Mouse (Mus musculus) thymus, adult 2 months (tissue): ENCODE measurements around the gene Gm5565. TPM values are rescaled to one million over a fixed set of nuclear protein-coding genes. Genes with fewer than 3 reads are reported as not detected.
"Not testable (repeated sequence)": the region's sequence is repeated elsewhere in the genome, so short reads cannot be mapped to it uniquely, and the experiment has no call there.

Source experiments
- DNase-seq: peaks from one replicate; pipeline ENCODE4 v3.0.0; 2021
- H3K27ac ChIP-seq: fragments of 200-500 bp; 2 replicates; pipeline ENCODE4 v1.5.1; 2012; ENCODE audit warnings: low read length, control low read depth; ENCODE audit not compliant: control insufficient read depth, insufficient read depth
- H3K27me3 ChIP-seq: fragments of 200-500 bp; 2 replicates; pipeline ENCODE4 v1.6.1; 2012; ENCODE audit warnings: mild to moderate bottlenecking, low read length, moderate library complexity, mixed read lengths; ENCODE audit not compliant: control insufficient read depth, insufficient read depth
- H3K36me3 ChIP-seq: fragments of 200-500 bp; 2 replicates; pipeline ENCODE4 v1.6.1; 2012; ENCODE audit warnings: mild to moderate bottlenecking, low read length, moderate library complexity; ENCODE audit not compliant: control insufficient read depth, insufficient read depth
- H3K4me1 ChIP-seq: fragments of 200-500 bp; replicated peaks from 2 replicates; pipeline ENCODE4 v1.6.1; 2012; ENCODE audit warnings: low read length; ENCODE audit not compliant: control insufficient read depth, insufficient read depth
- H3K4me3 ChIP-seq: fragments of 200-500 bp; 2 replicates; pipeline ENCODE4 v1.5.1; 2012; ENCODE audit warnings: mild to moderate bottlenecking, low read length, control low read depth, moderate library complexity; ENCODE audit not compliant: control insufficient read depth, insufficient read depth
- CTCF ChIP-seq: fragments of 200-500 bp; IDR thresholded peaks from 2 replicates; pipeline ENCODE4 v1.5.1; 2012; ENCODE audit warnings: mild to moderate bottlenecking, control low read depth, low read length, moderate library complexity, borderline replicate concordance; ENCODE audit not compliant: control insufficient read depth, poor library complexity, insufficient read depth; ENCODE audit errors: extremely low read depth
- POLR2A ChIP-seq: fragments of 200-500 bp; IDR thresholded peaks from 2 replicates; pipeline ENCODE4 v1.6.1; 2012; ENCODE audit warnings: mild to moderate bottlenecking, low read length, control low read depth, moderate library complexity; ENCODE audit not compliant: control insufficient read depth, poor library complexity, insufficient read depth; ENCODE audit errors: extremely low read depth
- WGBS: fragments of 180-500 bp; shearing (Covaris S2); methylation state at CpG from one replicate; pipeline ENCODE4 v1.1.7; 2018; 5-methylcytosine and 5-hydroxymethylcytosine counted together
- polyA plus RNA-seq: library from polyadenylated mRNA; depleted of rRNA; stranded (reverse); fragments of >200 nt; gene quantifications from 2 replicates; pipeline ENCODE4 v1.2.3, GENCODE M21; 2012; rRNA removed

The Gm5565 gene
- polyA plus RNA-seq: not detected in 2 replicates

GRCm38 (mm10) chr5:146160439-146160838 is at the start of gene Gm5565:
Gene Gm5565, minus strand, starts transcription at chr5:146160539.
- not testable (repeated sequence) for H3K4me3 ChIP-seq, H3K4me1 ChIP-seq, H3K27ac ChIP-seq, H3K27me3 ChIP-seq, H3K36me3 ChIP-seq, DNase-seq
- WGBS: 94% methylated on average over 3 of the region's 3 CpGs

- H3K27ac ChIP-seq: no peak overlapping the region
- no peak overlapping the region for H3K4me3 ChIP-seq
- TF ChIP-seq CTCF: no peak
- no peak for TF ChIP-seq POLR2A
- no peaks in the 10 kb centered on the region for H3K27me3 ChIP-seq
- no peaks in the 10 kb centered on the region for H3K4me1 ChIP-seq
- 93% methylated on average over 5 of the region's 5 CpGs for WGBS
- no peak for DNase-seq
- peaks cover 63% of the 10 kb centered on the region for H3K36me3 ChIP-seq
Observed at GRCm38 (mm10) chr5:146205537-146205936, 45.2 kb upstream of the Gm5565 start.

GRCm38 (mm10) chr5:146203921-146204320 is 43.6 kb upstream of the Gm5565 start:
- no peak for TF ChIP-seq POLR2A
- TF ChIP-seq CTCF: no peak
- H3K27me3 ChIP-seq: no peaks in the 10 kb centered on the region
- peaks cover 47% of the 10 kb centered on the region for H3K36me3 ChIP-seq
- no peak overlapping the region for H3K4me3 ChIP-seq
- H3K27ac ChIP-seq: no peak overlapping the region
- H3K4me1 ChIP-seq: no peaks in the 10 kb centered on the region
- DNase-seq: no peak
- 56% methylated on average over 2 of the region's 2 CpGs for WGBS

GRCm38 (mm10) chr5:146200580-146200979 is 40.2 kb upstream of the Gm5565 start:
- Histone ChIP-seq H3K27me3 (no peaks in the 10 kb centered on the region), H3K4me1 (no peaks in the 10 kb centered on the region), H3K36me3 (peaks cover 15% of the 10 kb centered on the region), H3K4me3 (no peak overlapping the region), H3K27ac (no peak overlapping the region)
- no peak for DNase-seq
- TF ChIP-seq POLR2A: no peak
- no peak for TF ChIP-seq CTCF
- WGBS: 97% methylated on average over 6 of the region's 6 CpGs

GRCm38 (mm10) chr5:146199540-146199939 is 39.2 kb upstream of the Gm5565 start:
- 59% methylated on average over 2 of the region's 2 CpGs for WGBS
- no peak for DNase-seq

GRCm38 (mm10) chr5:146199073-146199472 is 38.7 kb upstream of the Gm5565 start:
- DNase-seq: no peak
- Histone ChIP-seq H3K4me1 (no peaks in the 10 kb centered on the region), H3K27me3 (no peaks in the 10 kb centered on the region), H3K27ac (no peak overlapping the region), H3K4me3 (no peak overlapping the region), H3K36me3 (0 out of 2 replicates have a peak, but pooled peaks cover 3% of the 10 kb centered on the region)
- TF ChIP-seq CTCF (no peak), POLR2A (no peak)

More at GRCm38 (mm10) chr5:146199540-146199939, 39.2 kb upstream of the Gm5565 start:
- Histone ChIP-seq H3K27me3 (no peaks in the 10 kb centered on the region), H3K4me3 (no peak overlapping the region), H3K36me3 (0 out of 2 replicates have a peak, but pooled peaks cover 7% of the 10 kb centered on the region), H3K27ac (no peak overlapping the region), H3K4me1 (no peaks in the 10 kb centered on the region)
- no peak for TF ChIP-seq CTCF
- no peak for TF ChIP-seq POLR2A

- no peaks in the 10 kb centered on the region for H3K27me3 ChIP-seq
- 89% methylated on average over 8 of the region's 8 CpGs for WGBS
- no peaks in the 10 kb centered on the region for H3K4me1 ChIP-seq
- H3K4me3 ChIP-seq: no peak overlapping the region
- TF ChIP-seq CTCF: no peak
- TF ChIP-seq POLR2A: no peak
- no peaks in the 10 kb centered on the region for H3K36me3 ChIP-seq
- no peak overlapping the region for H3K27ac ChIP-seq
- no peak for DNase-seq
Observed at GRCm38 (mm10) chr5:146193360-146193759, 33.0 kb upstream of the Gm5565 start.

GRCm38 (mm10) chr5:146190501-146191269 is 30.3 kb upstream of the Gm5565 start:
- no peaks in the 10 kb centered on the region for H3K36me3 ChIP-seq
- no peak for DNase-seq
- TF ChIP-seq CTCF: no peak
- no peak overlapping the region for H3K27ac ChIP-seq
- H3K4me3 ChIP-seq: no peak overlapping the region
- H3K4me1 ChIP-seq: no peaks in the 10 kb centered on the region
- 68% methylated on average over 3 of the region's 3 CpGs for WGBS
- H3K27me3 ChIP-seq: no peaks in the 10 kb centered on the region
